Mouse (Mus musculus) olfactory bulb, adult 2 months (tissue): ENCODE data around the gene Gusb.
A peak's percentile ranks its signal among the peaks of the same experiment; 100 is the strongest.

Experiments
- CTCF ChIP-seq: fragments of 200-500 bp; IDR thresholded peaks from 2 replicates; pipeline ENCODE4 v1.5.1; 2012; ENCODE audit warnings: low read depth, mild to moderate bottlenecking, low read length, moderate library complexity; ENCODE audit not compliant: insufficient read depth
- POLR2A ChIP-seq: fragments of 200-500 bp; IDR thresholded peaks from 2 replicates; pipeline ENCODE4 v1.6.1; 2012; ENCODE audit warnings: mild to moderate bottlenecking, low read depth, low read length, moderate library complexity; ENCODE audit not compliant: insufficient read depth

DNA sequence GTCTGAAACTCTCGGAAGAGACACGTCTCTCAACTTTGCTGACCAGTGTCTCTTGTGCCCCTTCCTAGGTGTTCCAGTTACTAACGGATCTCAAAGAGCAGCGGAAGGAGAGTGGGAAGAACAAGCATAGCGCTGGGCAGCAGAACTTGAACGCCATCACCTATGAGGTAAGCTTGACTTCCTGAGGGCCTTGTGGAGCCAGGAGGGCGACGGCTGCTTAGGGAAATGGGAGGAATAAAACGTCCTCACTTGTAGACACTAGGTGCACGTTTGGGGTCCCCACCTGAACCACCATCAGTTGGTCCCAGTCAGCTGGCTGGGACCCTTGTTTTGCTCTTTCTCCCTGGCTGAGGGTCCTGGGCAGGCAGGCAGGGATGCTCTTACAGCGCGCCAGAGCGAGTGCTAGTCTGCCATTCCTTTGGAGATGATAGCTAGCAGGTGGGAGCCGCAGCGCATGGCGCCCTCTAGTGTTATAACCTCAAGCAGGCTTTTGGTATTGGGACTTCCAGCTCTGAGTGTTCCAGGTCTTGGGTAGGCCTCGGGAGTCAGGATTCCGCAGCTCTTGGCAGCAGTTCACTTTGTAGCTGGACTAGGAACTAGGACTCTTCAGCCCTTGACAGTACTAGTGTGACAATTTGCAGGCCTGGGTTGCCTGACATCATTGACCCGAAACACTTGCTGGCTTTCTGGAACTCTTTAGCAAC lies 35.1 kb upstream of the Gusb start:
- no peak for TF ChIP-seq POLR2A
- TF ChIP-seq CTCF: peak; percentile 32
